Mouse (Mus musculus) monocyte, adult 5-6 weeks (primary cell): ENCODE results near the gene Fyn. TPM values are rescaled to one million over a fixed set of nuclear protein-coding genes. Genes with fewer than 3 reads are reported as not detected.

Experiments used
- ATAC-seq: fragments of 153-309, 156-312 bp; replicated peaks from 2 replicates; pipeline ENCODE4 v1.8.0; 2017; ENCODE audit warnings: mild to moderate bottlenecking; ENCODE audit not compliant: low TSS enrichment, insufficient number of reproducible peaks, severe bottlenecking, poor library complexity, low FRiP score
- total RNA-seq: library from RNA; stranded (forward); fragments of 200-1000, 200-491, 200-594 nt; gene quantifications from 3 replicates; pipeline ENCODE4 v1.2.3, GENCODE M21; 2017

Gene Fyn
- total RNA-seq, 1 experiment from 2014 or later: 255 TPM

- ATAC-seq: no peak
Observed at GRCm38 (mm10) chr10:39431265-39431664, 62.6 kb downstream of the Fyn start.

- no peak for ATAC-seq
Observed at GRCm38 (mm10) chr10:39432648-39433568, 64.3 kb downstream of the Fyn start.

DNA sequence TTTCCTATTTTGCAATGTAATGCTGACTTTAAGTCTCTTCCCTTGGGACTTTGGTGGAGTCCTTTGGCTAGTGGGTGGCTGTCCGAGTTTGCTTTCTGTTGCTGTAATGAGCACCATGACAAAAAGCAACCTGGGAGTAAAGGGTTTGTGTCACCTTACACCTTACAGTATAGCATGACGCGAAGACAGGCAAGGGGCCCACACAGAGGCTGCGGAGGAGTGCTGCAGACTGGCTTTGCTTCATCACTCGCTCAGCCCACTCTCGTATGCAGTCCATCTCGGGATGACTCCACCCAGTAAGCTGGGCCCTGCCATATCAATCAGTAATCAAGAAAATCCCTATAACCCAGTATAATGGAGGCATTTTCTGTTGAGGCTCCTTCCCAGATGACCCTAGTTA is 65.2 kb downstream of the Fyn start:
- ATAC-seq: no peak

DNA sequence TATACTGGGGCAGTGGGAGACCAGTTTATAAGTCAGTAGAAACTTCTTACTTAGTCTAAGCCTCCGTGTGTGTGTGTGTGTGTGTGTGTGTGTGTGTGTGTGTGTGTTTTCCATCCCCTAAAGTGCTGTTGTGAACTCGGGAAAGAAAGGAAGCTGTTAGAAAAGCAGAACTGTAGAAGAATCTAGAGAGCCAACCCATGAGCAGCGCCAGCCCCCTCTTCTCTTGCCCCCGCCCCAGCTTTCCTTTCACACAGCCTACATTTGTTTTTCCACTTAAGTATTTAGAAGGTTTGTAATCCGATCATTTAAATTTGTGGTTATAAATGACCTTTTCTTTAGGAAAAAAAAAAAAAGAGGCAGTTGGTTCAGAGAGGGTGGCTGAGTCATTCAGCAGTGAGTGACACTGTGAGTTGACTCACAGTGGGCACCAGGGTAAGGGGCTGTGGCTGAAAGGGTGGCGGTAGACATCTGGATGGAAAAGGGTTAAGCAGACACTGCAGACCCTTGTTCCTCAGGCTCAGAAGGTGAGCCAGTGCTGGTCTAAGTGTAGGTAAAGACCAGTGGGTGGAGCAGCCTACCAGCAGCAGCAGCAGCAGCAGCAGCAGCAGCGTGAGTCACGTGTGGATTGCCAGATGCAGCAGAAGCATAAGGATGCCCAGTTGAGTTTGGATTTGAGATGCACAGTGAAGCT is 66.2 kb downstream of the Fyn start:
- ATAC-seq: peak; percentile 60

DNA sequence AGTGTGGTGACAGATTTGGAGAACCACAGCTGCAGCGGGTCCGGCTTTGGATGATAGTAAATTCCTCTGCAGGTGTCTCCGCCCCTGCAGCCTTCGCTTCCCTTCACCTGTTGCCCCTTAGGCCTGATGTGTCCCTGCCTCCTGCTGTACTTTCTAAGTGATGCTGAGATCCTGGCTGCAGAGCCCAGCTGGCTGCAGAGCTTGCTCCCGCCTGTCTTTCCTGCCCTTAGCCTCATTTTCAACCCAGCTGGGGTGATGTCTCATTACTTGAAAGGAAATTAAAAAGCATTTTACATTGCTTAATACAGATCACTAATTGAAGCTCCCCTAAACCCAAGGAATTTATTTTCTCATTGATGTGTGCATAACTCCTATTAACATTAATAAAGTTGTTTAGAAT is 70.2 kb downstream of the Fyn start:
- no peak for ATAC-seq

- no peak for ATAC-seq
Observed at GRCm38 (mm10) chr10:39440506-39440905, 71.9 kb downstream of the Fyn start.

DNA sequence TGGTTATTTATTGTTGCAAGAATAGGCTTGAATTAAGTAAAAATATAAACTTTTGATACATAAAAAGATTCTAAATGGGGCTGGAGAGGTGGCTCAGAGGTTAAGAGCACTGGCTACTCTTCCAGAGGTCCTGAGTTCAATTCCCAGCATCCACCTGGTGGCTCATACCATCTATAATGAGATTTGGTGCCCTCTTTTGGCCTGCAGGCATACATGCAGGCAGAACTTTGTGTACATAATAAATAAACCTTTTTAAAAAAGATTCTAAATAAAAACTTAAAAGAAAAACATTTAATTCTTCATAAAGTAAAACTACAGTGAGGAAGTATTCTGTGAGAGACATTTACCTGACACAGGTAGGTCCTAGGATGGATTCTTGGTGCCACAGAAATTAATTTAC is 73.0 kb downstream of the Fyn start:
- no peak for ATAC-seq

- ATAC-seq: peak; percentile 65
Observed at GRCm38 (mm10) chr10:39443122-39443521, 74.5 kb downstream of the Fyn start.

- no peak for ATAC-seq
Observed at GRCm38 (mm10) chr10:39443947-39444346, 75.3 kb downstream of the Fyn start.

DNA sequence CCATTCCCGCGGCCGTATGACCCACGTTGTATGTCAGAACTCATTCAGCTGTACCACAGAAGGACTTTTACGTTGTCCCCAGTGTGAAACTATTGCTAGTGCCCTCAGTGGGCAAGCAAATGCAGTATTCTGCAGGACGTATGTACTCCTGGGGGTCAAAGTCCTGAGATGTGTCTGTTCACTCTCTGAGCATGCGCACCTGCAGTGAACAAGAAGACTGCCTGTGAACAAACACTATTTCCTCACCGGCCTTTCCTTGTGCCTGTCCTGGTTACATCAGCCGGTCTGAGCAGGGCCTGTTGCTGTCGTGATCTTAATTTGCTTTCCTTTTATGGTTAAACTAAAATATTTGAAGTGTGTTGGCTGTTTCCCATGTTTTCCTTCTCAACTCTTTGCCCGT is 77.2 kb downstream of the Fyn start:
- ATAC-seq: no peak

DNA sequence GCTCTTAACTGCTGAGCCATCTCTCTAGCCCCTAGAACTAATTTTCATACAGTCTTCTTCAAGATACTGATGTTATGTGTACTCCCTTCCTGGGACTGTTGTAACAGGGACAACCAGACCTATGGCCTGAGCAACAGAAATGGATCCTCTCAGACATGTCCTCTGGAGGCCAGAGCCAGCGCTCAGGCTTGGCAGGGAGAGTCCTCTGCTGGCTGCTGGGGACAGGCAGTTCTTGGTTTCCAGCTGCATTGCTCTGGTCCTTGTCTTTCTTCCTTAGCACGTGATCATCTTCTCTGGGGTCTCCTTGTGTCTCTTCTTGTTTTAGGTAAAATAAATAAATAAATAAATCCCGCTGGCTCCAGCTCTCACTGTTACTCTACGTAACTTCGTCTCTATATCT is 78.1 kb downstream of the Fyn start:
- ATAC-seq: no peak

DNA sequence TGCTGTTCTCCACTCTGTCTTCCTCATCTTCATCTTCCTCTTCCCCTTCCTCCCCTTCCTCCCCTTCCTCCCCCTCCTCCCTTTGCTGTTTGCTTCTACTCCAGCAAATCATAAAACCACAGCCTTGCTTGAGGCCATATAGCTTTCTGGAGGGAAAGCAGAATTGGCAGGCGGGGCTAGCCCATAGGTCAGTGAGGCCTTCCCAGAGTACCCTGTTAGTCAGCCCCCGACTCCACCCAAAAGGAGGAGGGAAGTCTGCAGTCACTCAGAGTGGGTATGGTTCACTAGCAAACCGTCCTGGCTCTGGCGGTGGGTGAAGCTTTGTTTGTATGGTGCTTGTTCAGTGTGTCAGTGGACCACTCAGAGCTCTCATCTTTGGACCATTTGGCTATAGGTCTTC is 80.5 kb downstream of the Fyn start:
- ATAC-seq: no peak

DNA sequence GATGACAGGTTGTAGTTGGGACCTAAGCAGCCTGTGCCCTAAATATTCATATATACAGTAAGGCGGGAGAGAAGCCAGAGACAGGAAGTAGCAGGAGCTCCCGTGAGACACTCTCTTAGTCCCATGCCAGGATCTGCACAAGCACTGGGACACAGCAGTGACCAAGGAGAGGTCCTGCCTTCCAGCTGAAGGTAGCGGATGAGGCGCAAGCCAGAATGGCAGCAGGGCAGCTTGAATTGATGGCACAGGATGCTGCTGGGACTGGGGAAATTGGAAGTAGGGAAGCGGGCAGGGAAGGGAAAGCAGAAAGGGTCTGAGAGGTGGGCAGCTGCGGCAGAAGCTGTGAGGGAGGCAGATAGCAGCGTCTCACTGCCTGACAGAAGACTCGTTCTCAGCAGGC is 81.7 kb downstream of the Fyn start:
- ATAC-seq: no peak

- no peak for ATAC-seq
Observed at GRCm38 (mm10) chr10:39451065-39451464, 82.4 kb downstream of the Fyn start.

DNA sequence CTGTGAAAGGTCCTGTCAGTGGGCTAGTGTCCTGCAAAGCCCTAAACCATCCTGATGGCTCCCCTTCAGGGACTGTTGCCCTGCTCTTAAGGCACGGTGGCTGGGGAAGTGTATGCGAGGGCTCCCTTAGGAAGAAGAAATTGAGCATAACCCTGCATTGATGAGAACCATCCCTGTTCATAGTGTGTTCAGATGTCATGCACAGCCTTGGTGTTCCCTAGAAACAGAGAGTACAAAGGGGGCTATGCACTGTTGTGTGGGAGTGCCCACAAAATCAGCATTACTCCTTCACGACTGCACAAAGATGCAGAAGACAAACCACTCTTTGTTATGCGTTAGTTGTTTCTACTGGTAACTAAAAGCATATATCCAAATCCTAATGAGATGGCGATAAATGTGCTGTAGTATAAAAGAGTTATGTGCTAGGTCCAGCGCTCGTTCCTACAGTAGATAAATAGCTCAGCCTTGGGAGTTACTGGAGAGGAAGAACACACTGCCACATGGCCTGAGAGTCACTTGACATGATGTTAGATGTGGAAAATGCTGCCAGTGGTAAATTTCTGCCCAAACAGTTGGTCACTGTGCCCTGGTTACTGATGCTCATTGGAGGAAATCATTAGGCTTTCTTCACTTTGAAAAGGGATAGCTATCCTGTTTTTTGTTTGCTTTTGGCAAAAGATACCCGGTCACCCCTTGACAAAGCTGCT is 83.4 kb downstream of the Fyn start:
- ATAC-seq: no peak

DNA sequence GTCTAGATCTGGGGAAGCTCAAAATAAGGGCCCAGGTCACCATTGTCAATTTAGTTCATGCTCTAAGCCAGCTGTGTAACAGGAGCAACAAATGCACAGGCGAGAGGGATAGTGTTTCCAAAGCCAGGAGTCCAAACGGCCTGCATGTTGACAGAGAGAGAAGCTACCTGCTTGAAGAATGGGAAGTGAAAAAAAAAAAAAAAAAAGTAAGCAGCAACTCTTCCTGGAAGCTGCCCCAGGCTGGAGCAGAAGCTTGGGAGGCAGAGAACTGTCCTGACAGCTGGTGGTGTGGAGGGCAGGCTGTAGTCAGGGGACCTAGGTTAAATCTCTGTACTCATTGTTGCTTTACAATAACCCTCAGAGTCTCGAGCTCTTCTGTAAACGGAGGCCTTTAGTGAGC is 86.7 kb downstream of the Fyn start:
- no peak for ATAC-seq

GRCm38 (mm10) chr10:39455857-39456620 is 87.4 kb downstream of the Fyn start:
- ATAC-seq: no peak

DNA sequence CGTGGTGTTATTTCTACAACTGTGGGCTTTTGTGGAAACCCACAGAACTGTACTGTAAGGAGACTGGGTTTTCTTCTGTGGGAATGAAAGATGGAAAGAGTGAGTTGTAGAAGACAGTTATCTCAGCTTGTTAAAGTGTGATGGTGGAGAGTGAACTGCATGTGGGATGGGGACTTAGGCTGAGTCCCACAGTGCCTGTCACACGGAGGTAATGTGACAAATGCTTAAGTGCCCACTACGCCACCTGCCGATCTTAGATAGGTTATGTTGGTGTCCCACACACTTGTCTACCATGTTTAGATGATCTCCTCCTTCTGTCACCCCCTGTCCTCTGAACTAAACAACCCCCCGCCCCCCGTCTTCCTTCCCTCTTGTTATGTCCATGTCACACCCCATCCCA is 88.1 kb downstream of the Fyn start:
- no peak for ATAC-seq

DNA sequence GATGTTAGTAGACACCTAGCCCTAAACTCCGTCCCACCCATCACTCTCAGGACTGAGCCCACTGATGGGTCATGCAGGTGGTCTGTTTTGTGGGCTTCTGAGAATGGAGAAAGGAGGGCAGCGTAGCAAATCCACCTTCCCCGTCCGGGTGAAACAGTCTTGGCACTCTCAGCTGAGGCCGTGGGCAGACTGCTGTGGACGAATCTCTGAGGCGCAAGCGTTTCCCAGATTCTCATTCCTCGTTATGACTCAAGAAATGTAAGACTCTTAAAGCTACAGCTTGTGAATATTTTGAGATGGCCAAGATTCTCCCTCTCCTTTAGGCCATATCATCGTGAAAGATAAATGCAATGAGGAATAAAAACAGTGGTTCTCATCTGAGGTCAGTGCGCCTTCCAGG is 88.6 kb downstream of the Fyn start:
- ATAC-seq: no peak
